9 mouse cellular contexts compared by ENCODE assay signal in the genomic region with DNA sequence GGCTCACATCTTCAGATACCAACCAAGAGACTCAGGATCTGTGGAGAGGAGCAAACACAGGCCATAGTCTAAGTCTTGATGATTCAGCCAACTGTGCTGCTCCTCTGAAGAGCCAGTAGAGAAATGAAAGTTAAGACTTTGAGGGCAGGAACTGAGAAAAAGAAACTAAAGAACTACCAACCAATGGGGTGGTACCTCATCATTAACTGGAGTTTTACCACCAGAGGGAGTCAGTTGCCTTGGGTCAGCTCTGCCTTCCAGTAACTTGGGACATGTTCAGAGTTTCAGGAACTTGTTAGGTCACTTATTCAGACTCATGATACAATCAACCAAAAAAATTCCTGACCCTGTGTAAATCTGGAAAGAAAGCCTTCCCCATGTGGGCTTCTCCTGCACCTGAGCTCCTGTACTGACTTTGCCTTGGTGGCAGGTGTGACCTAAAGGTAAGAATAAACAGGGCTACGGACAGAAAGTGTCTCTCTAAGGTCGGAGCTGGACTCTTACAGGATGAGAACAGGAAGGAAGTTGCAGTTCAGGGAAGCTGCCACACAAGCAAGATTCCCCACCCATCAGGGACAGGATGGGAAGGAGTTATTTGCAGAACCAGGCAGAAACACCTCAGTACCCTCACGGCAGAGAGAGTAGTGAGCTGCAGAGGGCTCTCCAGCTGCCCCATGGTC. TPM values are rescaled to one million over a fixed set of nuclear protein-coding genes. Genes with fewer than 3 reads are reported as not detected.
DNase-seq lines count a peak whose midpoint lies in the region; ATAC-seq and TF ChIP-seq lines count a peak whose summit lies in the region.
"Had no signal": no experiment of that assay in that cellular context is flagged by ENCODE, and none has a peak within 500 bp of the region (broad histone marks: within the 10 kb centered on the region; RNA-seq: fewer than 3 reads in every experiment).

A gene (minus strand): TSS at position 129 of the 680 bp plus-strand sequence.

- H3K36me3 ChIP-seq in intestine, postnatal 0 days (ENCODE audit: control insufficient read depth, insufficient read depth) = no peaks in the 10 kb centered on the region
- 0 out of 2 replicates have a peak, but pooled peaks cover 6% of the 10 kb centered on the region for H3K36me3 ChIP-seq in macrophage (ENCODE audit: inconsistent target)
- no peaks in the 10 kb centered on the region for H3K36me3 ChIP-seq in forebrain, embryonic 12.5 days (replicated peaks)
- H3K36me3 ChIP-seq: limb, embryonic 15.5 days had no signal

- WGBS in intestine, postnatal 0 days = 58% methylated on average over 3 of the region's 3 CpGs
- 0% methylated on average over 3 of the region's 3 CpGs for WGBS in macrophage (ENCODE audit: missing documents)
- WGBS in forebrain, embryonic 12.5 days = 82% methylated on average over 3 of the region's 3 CpGs

- H3K79me2 ChIP-seq in macrophage (ENCODE audit: inconsistent target) = peaks cover 48% of the 10 kb centered on the region

- peak; percentile 99 for ATAC-seq in activated CD4-positive, CD25-positive, alpha-beta regulatory T cell, adult 4 months
- ATAC-seq in intestine, postnatal 0 days = peak; percentile 83
- ATAC-seq in forebrain, embryonic 12.5 days (ENCODE audit: low FRiP score) = no peak

- no peak within 1 kb of the TSS for H3K9ac ChIP-seq in intestine, postnatal 0 days (ENCODE audit: low read depth, low read length)
- no peak within 1 kb of the TSS for H3K9ac ChIP-seq in forebrain, embryonic 12.5 days
- H3K9ac ChIP-seq: limb, embryonic 15.5 days had no signal

- no peak within 1 kb of the TSS for H3K27ac ChIP-seq in intestine, postnatal 0 days (ENCODE audit: low read depth, low read length)
- peak within 1 kb of the TSS; percentile 89 for H3K27ac ChIP-seq in macrophage
- no peak within 1 kb of the TSS for H3K27ac ChIP-seq in forebrain, embryonic 12.5 days
- H3K27ac ChIP-seq: limb, embryonic 15.5 days had no signal

- H3K9me3 ChIP-seq in intestine, postnatal 0 days (ENCODE audit: control insufficient read depth) = no peaks in the 10 kb centered on the region
- no peaks in the 10 kb centered on the region for H3K9me3 ChIP-seq in forebrain, embryonic 12.5 days
- H3K9me3 ChIP-seq: limb, embryonic 15.5 days had no signal

- no peak within 1 kb of the TSS for H3K4me3 ChIP-seq in intestine, postnatal 0 days (ENCODE audit: low read depth, low read length)
- H3K4me3 ChIP-seq in macrophage (ENCODE audit: inconsistent target) = peak within 1 kb of the TSS; percentile 65
- H3K4me3 ChIP-seq in forebrain, embryonic 12.5 days (replicated peaks) = no peak within 1 kb of the TSS
- H3K4me3 ChIP-seq: limb, embryonic 15.5 days had no signal

- H3K4me1 ChIP-seq in intestine, postnatal 0 days (replicated peaks; ENCODE audit: control insufficient read depth, insufficient read depth, low read length) = no peaks in the 10 kb centered on the region
- no peaks in the 10 kb centered on the region for H3K4me1 ChIP-seq in forebrain, embryonic 12.5 days
- H3K4me1 ChIP-seq: limb, embryonic 15.5 days had no signal

- H3K4me2 ChIP-seq in intestine, postnatal 0 days (replicated peaks; ENCODE audit: low read depth) = peak within 1 kb of the TSS; percentile 32
- no peak within 1 kb of the TSS for H3K4me2 ChIP-seq in forebrain, embryonic 12.5 days
- H3K4me2 ChIP-seq: limb, embryonic 15.5 days had no signal

- DNase-seq in layer of hippocampus, adult 9-11 months = peak; percentile 30
- no peak for DNase-seq in layer of hippocampus, adult 18-20 months (ENCODE audit: low spot score in 2 of 2)
- DNase-seq in right cerebral cortex, postnatal 14 days = no peak
- DNase-seq in adrenal gland, adult 18-20 months (ENCODE audit: low spot score in 2 of 2) = no peak

- peak; percentile 73 for TF ChIP-seq CTCF in intestine, postnatal 0 days (IDR thresholded peaks at IDR 0.05; ENCODE audit: low read depth)

- no peaks in the 10 kb centered on the region for H3K27me3 ChIP-seq in intestine, postnatal 0 days (replicated peaks; ENCODE audit: control insufficient read depth, insufficient read depth, low read length)
- no peaks in the 10 kb centered on the region for H3K27me3 ChIP-seq in forebrain, embryonic 12.5 days
- H3K27me3 ChIP-seq: limb, embryonic 15.5 days had no signal

RNA-seq across cellular contexts. Expression of the gene that starts here (rescaled TPM):
- total RNA-seq in layer of hippocampus, adult 18-20 months (2021) = under 1 TPM; 0.84 to 0.92 TPM
- 10 to 100 TPM; 77.9 to 80.9 TPM for polyA plus RNA-seq in activated CD4-positive, CD25-positive, alpha-beta regulatory T cell, adult 4 months (2017; shearing (Covaris generic))
- polyA plus RNA-seq in intestine, postnatal 0 days (2015; fragmentation: Nextera tagmentation; extraction: Ambion mirVana) = 5.0 and 5.3 TPM in 2 replicates
- total RNA-seq in macrophage (2018; cell fraction: chromatin; rRNA removed) = 1,000 to 10,000 TPM in 3 of 26 experiments, 100 to 1,000 TPM in 23; 202 to 1,177 (median 682) TPM
- 100 to 1,000 TPM; 132 to 424 (median 261) TPM for total RNA-seq in macrophage (2018; cell fraction: cytosol; rRNA removed)
- total RNA-seq in macrophage (2018; cell fraction: nucleus; rRNA removed) = 1,000 to 10,000 TPM in 3 of 26 experiments, 100 to 1,000 TPM in 23; 228 to 1,113 (median 664) TPM
- polyA plus RNA-seq in macrophage (2018) = 101 to 215 TPM (median 103 TPM) in 3 replicates
- 0.40 and 0.52 TPM in 2 replicates for polyA plus RNA-seq in forebrain, embryonic 12.5 days (2016; fragmentation: Nextera tagmentation; extraction: Ambion mirVana)
- total RNA-seq in adrenal gland, adult 18-20 months (2021) = 1 to 10 TPM; 4.8 to 5.1 TPM

Comparison
In these comparisons a context has a peak if more than half of its experiments do, and no peak if none do; other contexts are left out.
1. RNA of the gene that starts here (polyA plus RNA-seq): 101 to 215 TPM in macrophage and 77.9 to 80.9 TPM in activated CD4-positive, CD25-positive, alpha-beta regulatory T cell, adult 4 months; 5.0 to 5.3 TPM in intestine, postnatal 0 days and 0.40 to 0.52 TPM in forebrain, embryonic 12.5 days; every median in the first group is over 10 times any median in the second.